Mouse (Mus musculus) macrophage (primary cell): ENCODE results near the gene Gm20903. TPM values are rescaled to one million over a fixed set of nuclear protein-coding genes. Genes with fewer than 3 reads are reported as not detected.
"Not testable (repeated sequence)": the region's sequence is repeated elsewhere in the genome, so short reads cannot be mapped to it uniquely, and the experiment has no call there.

ENCODE experiments used
- H3K27ac ChIP-seq: fragments of 350-480 bp; formaldehyde crosslinking; 2 replicates; pipeline ENCODE4 v1.9.0; 2021
- H3K36me3 ChIP-seq: fragments of 350-480 bp; formaldehyde crosslinking; 2 replicates; pipeline ENCODE4 v1.9.0; 2021; ENCODE audit errors: inconsistent target
- H3K4me3 ChIP-seq: fragments of 350-480 bp; formaldehyde crosslinking; 2 replicates; pipeline ENCODE4 v1.9.0; 2021; ENCODE audit errors: inconsistent target
- H3K79me2 ChIP-seq: fragments of 350-480 bp; formaldehyde crosslinking; 2 replicates; pipeline ENCODE4 v1.9.0; 2021; ENCODE audit errors: inconsistent target
- WGBS: methylation state at CpG from one replicate; pipeline ENCODE4 v1.1.7; 2026; ENCODE audit warnings: inconsistent platforms; ENCODE audit not compliant: missing documents; 5-methylcytosine and 5-hydroxymethylcytosine counted together
- polyA plus RNA-seq: library from polyadenylated mRNA; stranded (reverse); fragments of 250-400 nt; gene quantifications from 3 replicates; pipeline ENCODE4 v1.2.4, GENCODE M21; 2018; ENCODE audit warnings: inconsistent platforms
- total RNA-seq, 78 experiments: library from RNA; depleted of rRNA; stranded (reverse); fragments of 250-400 nt; gene quantifications; 1 replicate in 9 of 78; 2 replicates in 24 of 78; 3 replicates in 43 of 78; 4 replicates in 2 of 78; pipeline ENCODE4 v1.2.4; 2018; ENCODE audit warnings: inconsistent platforms in 56 of 78

The Gm20903 gene
- total RNA-seq (2018; cell fraction: chromatin; rRNA removed) = not detected
- not detected for total RNA-seq (2018; cell fraction: cytosol; rRNA removed)
- total RNA-seq (2018; cell fraction: nucleus; rRNA removed) = not detected
- polyA plus RNA-seq = not detected in 3 replicates

DNA sequence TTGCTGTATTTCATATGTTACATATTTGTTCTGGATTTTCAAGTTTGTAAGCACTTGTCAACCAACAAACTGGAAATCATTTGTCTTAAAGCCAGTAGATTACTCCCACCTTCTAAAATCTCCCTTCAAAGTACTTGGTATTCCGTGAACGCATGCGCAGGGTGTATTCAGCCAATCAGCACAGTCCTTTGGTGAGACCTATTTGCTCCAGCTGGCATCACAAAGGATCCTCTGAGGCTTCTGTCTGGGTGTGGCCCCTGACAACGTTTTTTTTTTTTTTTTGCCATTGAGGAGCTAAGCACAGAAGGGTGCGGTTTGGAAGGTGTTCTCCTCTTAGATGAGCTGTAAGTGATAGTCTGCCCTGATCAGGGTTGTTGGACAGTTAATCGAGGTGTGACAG lies at the start of gene Gm20903:
TSS of gene Gm20903 (plus strand) at position 301 of the 400 bp plus-strand sequence.
- not testable (repeated sequence) for H3K79me2 ChIP-seq, H3K36me3 ChIP-seq, H3K4me3 ChIP-seq, H3K27ac ChIP-seq
- no CpG with 5 or more reads among the region's 6 CpGs for WGBS
